Mouse (Mus musculus) CH12F3 (cell line): ENCODE measurements around the gene Ccdc107.

ENCODE experiments used
- in situ Hi-C: fragments of 300-500 bp; cut with MboI; formaldehyde crosslinking; loops from 2 replicates; pipeline ENCODE4 v1.14.3; 2020; ENCODE audit warnings: low sequenced_read_pairs

Ccdc107 gene

GRCm38 (mm10) chr4:43511675-43512454, 19.2 kb downstream of the Ccdc107 start:
- in situ Hi-C loops, result no loop called here

- in situ Hi-C loops, result no loop called here
Observed at GRCm38 (mm10) chr4:43512653-43513052, 20.0 kb downstream of the Ccdc107 start.

- in situ Hi-C loops, result no loop called here
Observed at GRCm38 (mm10) chr4:43513300-43513699, 20.6 kb downstream of the Ccdc107 start.

GRCm38 (mm10) chr4:43513791-43514190, 21.1 kb downstream of the Ccdc107 start:
- in situ Hi-C loops, result no loop called here

- in situ Hi-C loops, result no loop called here
Observed at GRCm38 (mm10) chr4:43515764-43516708, 23.3 kb downstream of the Ccdc107 start.

GRCm38 (mm10) chr4:43519551-43519950, 26.9 kb downstream of the Ccdc107 start:
- in situ Hi-C loops, result no loop called here

- in situ Hi-C loops, result no loop called here
Observed at GRCm38 (mm10) chr4:43519956-43520355, 27.3 kb downstream of the Ccdc107 start.

DNA sequence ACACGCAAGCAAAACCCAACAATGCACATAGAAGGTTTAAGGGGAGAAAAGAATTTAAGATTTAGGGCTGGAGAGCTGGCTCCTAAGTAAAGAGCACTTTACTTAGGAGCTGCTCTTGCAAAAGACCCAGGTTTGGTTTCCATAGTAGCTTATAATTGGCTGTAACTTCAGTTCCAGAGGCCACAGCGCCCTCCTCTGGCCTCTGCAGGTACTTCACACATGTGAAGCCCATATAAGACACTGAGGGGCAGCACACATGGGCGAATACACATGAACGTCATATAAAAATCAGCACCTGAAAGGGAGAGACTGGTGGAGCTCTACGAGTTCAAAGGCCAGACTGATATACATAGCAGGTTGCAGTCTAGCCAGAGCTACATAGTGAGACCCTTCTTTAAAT, 35.2 kb downstream of the Ccdc107 start:
- in situ Hi-C loops, result no loop called here

- in situ Hi-C loops, result no loop called here
Observed at GRCm38 (mm10) chr4:43528487-43528886, 35.8 kb downstream of the Ccdc107 start.

DNA sequence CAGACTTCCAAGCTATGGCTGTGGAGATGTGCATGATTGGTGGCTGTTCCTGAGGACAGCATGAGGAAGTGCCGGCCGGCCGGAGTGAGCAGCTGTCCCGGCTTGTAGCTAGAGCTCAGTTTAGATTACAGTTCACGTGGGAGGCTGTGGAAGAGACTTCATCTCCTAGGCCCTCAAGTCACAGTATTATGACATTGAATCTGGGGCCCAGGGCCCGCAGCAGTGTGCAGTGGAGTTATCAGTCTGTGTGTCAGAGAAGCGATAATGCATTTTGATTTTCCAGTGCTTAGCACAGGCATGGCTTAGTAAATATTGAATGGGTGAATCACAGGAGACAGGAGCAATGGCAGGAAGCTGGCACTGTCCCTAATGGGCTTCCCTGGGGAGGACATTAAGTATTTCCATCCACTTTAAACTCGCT, 37.4 kb downstream of the Ccdc107 start:
- in situ Hi-C loops, result no loop called here

GRCm38 (mm10) chr4:43530581-43530980, 37.9 kb downstream of the Ccdc107 start:
- in situ Hi-C loops, result no loop called here

GRCm38 (mm10) chr4:43533270-43533669, 40.6 kb downstream of the Ccdc107 start:
- in situ Hi-C loops, result no loop called here

DNA sequence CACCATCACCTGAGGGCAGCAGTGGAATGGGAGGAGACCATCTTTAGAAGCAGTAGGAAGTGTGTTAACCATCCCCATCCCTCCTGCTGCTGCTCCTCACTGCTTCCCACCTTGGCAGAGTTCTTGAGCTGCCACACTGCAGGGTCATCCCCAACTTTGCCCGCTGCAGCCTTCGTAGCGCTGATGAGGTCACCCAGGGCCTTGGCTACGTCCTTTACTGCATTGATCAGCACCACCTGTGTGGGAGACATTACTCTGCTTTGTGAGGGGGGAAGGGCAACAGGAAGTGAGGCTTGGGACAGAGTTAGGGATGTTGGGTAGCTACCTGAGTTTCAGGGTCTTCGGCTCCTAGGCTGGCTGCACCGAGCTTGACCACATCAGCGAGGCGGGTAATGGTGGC, 42.9 kb downstream of the Ccdc107 start:
- in situ Hi-C loops, result no loop called here

GRCm38 (mm10) chr4:43536031-43536430, 43.3 kb downstream of the Ccdc107 start:
- in situ Hi-C loops, result no loop called here

DNA sequence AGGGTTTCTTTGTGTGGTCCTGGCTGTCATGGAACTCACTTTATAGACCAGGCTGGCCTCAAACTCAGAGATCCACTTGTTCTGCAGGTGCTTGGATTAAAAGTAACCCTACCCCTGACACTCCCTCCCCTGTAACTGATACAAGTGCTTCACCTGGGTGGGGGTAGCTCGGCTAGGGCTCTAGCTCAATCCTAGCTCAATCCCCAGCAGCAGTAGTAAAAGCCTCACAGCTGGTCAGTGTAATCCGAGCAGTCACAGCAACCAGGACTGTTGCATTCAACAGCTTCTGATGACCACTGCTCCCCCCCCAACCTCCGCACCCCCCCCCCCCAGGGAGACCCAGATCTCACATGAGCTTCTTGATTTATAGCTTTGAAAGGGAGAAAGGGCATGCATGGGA, 49.3 kb downstream of the Ccdc107 start:
- in situ Hi-C loops, result no loop called here
